9 mouse cellular contexts compared by ENCODE assay signal in the genomic region with DNA sequence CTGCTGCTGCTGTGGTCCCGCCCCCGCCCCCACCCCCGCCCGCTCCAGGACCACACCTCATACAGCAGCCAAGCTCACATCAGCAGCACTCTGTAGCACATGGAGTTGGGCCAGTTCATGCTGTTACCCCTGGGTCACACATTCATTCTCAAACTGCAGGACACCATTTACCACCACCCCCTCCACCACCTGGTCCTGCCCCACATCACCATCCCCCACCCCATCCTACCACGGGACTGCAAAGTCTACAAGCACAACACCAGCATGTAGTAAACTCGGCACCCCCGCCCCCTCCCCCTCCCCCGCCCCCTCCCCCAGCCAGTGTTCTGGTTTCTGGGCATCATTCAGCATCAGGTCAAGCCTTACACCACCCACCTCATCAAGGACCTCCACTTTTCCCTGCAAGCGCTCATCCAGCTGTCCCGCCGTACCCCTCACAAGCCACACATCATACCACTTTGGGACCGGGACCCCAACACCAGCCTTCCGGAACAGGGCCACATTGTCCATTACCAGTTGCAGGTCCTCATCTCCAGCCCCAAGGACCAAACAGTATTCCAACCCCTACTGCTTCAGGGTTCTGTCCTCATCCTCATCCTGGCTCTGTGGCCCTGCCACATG.
A peak's percentile ranks its signal among the peaks of the same experiment; 100 is the strongest.
DNase-seq lines count a peak whose midpoint lies in the region; ATAC-seq and TF ChIP-seq lines count a peak whose summit lies in the region.
"Had no signal": no experiment of that assay in that cellular context is flagged by ENCODE, and none has a peak within 500 bp of the region (broad histone marks: within the 10 kb centered on the region; RNA-seq: fewer than 3 reads in every experiment).

No protein-coding gene starts in this region.

- peaks cover 80% of the 10 kb centered on the region for H3K36me3 ChIP-seq in forebrain, embryonic 12.5 days (replicated peaks)
- H3K36me3 ChIP-seq in forebrain, embryonic 11.5 days (ENCODE audit: control insufficient read depth, insufficient read depth, low read length) = peaks cover 18% of the 10 kb centered on the region
- peaks cover 63% of the 10 kb centered on the region for H3K36me3 ChIP-seq in lung, embryonic 15.5 days
- peaks cover 52% of the 10 kb centered on the region for H3K36me3 ChIP-seq in intestine, postnatal 0 days (ENCODE audit: control insufficient read depth, insufficient read depth)
- peaks cover 55% of the 10 kb centered on the region for H3K36me3 ChIP-seq in neural tube, embryonic 14.5 days (ENCODE audit: control insufficient read depth, insufficient read depth, low read length)

- no peak for TF ChIP-seq CTCF in intestine, postnatal 0 days (IDR thresholded peaks at IDR 0.05; ENCODE audit: low read depth)

- no peak overlapping the region for H3K4me2 ChIP-seq in forebrain, embryonic 12.5 days
- H3K4me2 ChIP-seq in forebrain, embryonic 11.5 days (ENCODE audit: low read depth, low read length, severe bottlenecking) = no peak overlapping the region
- H3K4me2 ChIP-seq in lung, embryonic 15.5 days = no peak overlapping the region
- no peak overlapping the region for H3K4me2 ChIP-seq in intestine, postnatal 0 days (replicated peaks; ENCODE audit: low read depth)
- no peak overlapping the region for H3K4me2 ChIP-seq in neural tube, embryonic 14.5 days (ENCODE audit: low read depth, low read length)

- H3K4me3 ChIP-seq in forebrain, embryonic 12.5 days (replicated peaks) = no peak overlapping the region
- H3K4me3 ChIP-seq in forebrain, embryonic 11.5 days (ENCODE audit: low read depth, low read length) = no peak overlapping the region
- no peak overlapping the region for H3K4me3 ChIP-seq in lung, embryonic 15.5 days
- no peak overlapping the region for H3K4me3 ChIP-seq in intestine, postnatal 0 days (ENCODE audit: low read depth, low read length)
- H3K4me3 ChIP-seq in neural tube, embryonic 14.5 days (ENCODE audit: low read depth, low read length) = no peak overlapping the region

- H3K4me1 ChIP-seq in forebrain, embryonic 12.5 days = 0 out of 2 replicates have a peak, but pooled peaks cover under 1% of the 10 kb centered on the region
- H3K4me1 ChIP-seq in forebrain, embryonic 11.5 days (replicated peaks; ENCODE audit: control insufficient read depth, insufficient read depth, low read length) = no peaks in the 10 kb centered on the region
- no peaks in the 10 kb centered on the region for H3K4me1 ChIP-seq in lung, embryonic 15.5 days
- H3K4me1 ChIP-seq in intestine, postnatal 0 days (replicated peaks; ENCODE audit: control insufficient read depth, insufficient read depth, low read length) = no peaks in the 10 kb centered on the region
- H3K4me1 ChIP-seq in neural tube, embryonic 14.5 days (ENCODE audit: control insufficient read depth, insufficient read depth, low read length) = no peaks in the 10 kb centered on the region

- no peak overlapping the region for H3K27ac ChIP-seq in forebrain, embryonic 12.5 days
- no peak overlapping the region for H3K27ac ChIP-seq in forebrain, embryonic 11.5 days (ENCODE audit: low read depth, low read length)
- H3K27ac ChIP-seq in lung, embryonic 15.5 days = no peak overlapping the region
- H3K27ac ChIP-seq in intestine, postnatal 0 days (ENCODE audit: low read depth, low read length) = no peak overlapping the region
- no peak overlapping the region for H3K27ac ChIP-seq in neural tube, embryonic 14.5 days (ENCODE audit: low read depth, low read length)
- H3K27ac ChIP-seq: macrophage had no signal

- no peak for DNase-seq in forebrain, embryonic 11.5 days (ENCODE audit: low spot score)
- DNase-seq in lung, adult 18-20 months = no peak
- no peak for DNase-seq in urinary bladder, postnatal 14 days (ENCODE audit: low spot score)
- no peak for DNase-seq in layer of hippocampus, postnatal 14 days (ENCODE audit: low spot score in 2 of 2)

- no peak overlapping the region for H3K9ac ChIP-seq in forebrain, embryonic 12.5 days
- H3K9ac ChIP-seq in forebrain, embryonic 11.5 days (ENCODE audit: low read length) = no peak overlapping the region
- no peak overlapping the region for H3K9ac ChIP-seq in lung, embryonic 15.5 days
- no peak overlapping the region for H3K9ac ChIP-seq in intestine, postnatal 0 days (ENCODE audit: low read depth, low read length)
- no peak overlapping the region for H3K9ac ChIP-seq in neural tube, embryonic 14.5 days (replicated peaks; ENCODE audit: low read depth, low read length)

- WGBS in forebrain, embryonic 12.5 days = 82% methylated on average over 13 of the region's 13 CpGs
- 83% methylated on average over 10 of the region's 13 CpGs for WGBS in forebrain, embryonic 11.5 days
- WGBS in lung, embryonic 15.5 days = 85% methylated on average over 13 of the region's 13 CpGs
- 80% methylated on average over 13 of the region's 13 CpGs for WGBS in intestine, postnatal 0 days
- WGBS in neural tube, embryonic 14.5 days = 68% methylated on average over 12 of the region's 13 CpGs

- H3K27me3 ChIP-seq in forebrain, embryonic 12.5 days = no peaks in the 10 kb centered on the region
- no peaks in the 10 kb centered on the region for H3K27me3 ChIP-seq in forebrain, embryonic 11.5 days (ENCODE audit: control insufficient read depth, insufficient read depth, low read length)
- no peaks in the 10 kb centered on the region for H3K27me3 ChIP-seq in lung, embryonic 15.5 days
- H3K27me3 ChIP-seq in intestine, postnatal 0 days (replicated peaks; ENCODE audit: control insufficient read depth, insufficient read depth, low read length) = no peaks in the 10 kb centered on the region
- H3K27me3 ChIP-seq in neural tube, embryonic 14.5 days (ENCODE audit: control insufficient read depth, insufficient read depth, low read length) = no peaks in the 10 kb centered on the region

- ATAC-seq in forebrain, embryonic 12.5 days (ENCODE audit: low FRiP score) = peak; percentile 42; the same call in 1 of the 2 replicates
- ATAC-seq in forebrain, embryonic 11.5 days (replicated peaks; ENCODE audit: low FRiP score) = no peak; the same call in 1 of the 2 replicates
- ATAC-seq in lung, embryonic 15.5 days (ENCODE audit: borderline replicate concordance, extremely low read depth, low FRiP score, low TSS enrichment) = peak; percentile 31; the same call in 1 of the 2 replicates
- ATAC-seq in intestine, postnatal 0 days = peak; percentile 46; the same call in 1 of the 2 replicates
- peak; percentile 57 for ATAC-seq in neural tube, embryonic 14.5 days (ENCODE audit: low read depth)

- H3K9me3 ChIP-seq in forebrain, embryonic 12.5 days = no peaks in the 10 kb centered on the region
- H3K9me3 ChIP-seq in forebrain, embryonic 11.5 days (ENCODE audit: control insufficient read depth, low read length) = no peaks in the 10 kb centered on the region
- no peaks in the 10 kb centered on the region for H3K9me3 ChIP-seq in lung, embryonic 15.5 days
- no peaks in the 10 kb centered on the region for H3K9me3 ChIP-seq in intestine, postnatal 0 days (ENCODE audit: control insufficient read depth)
- no peaks in the 10 kb centered on the region for H3K9me3 ChIP-seq in neural tube, embryonic 14.5 days (ENCODE audit: control insufficient read depth, low read length)
